Mouse (Mus musculus) kidney, embryonic 14.5 days (tissue): ENCODE measurements around the gene Elmo2. TPM values are rescaled to one million over a fixed set of nuclear protein-coding genes. Genes with fewer than 3 reads are reported as not detected.

Source experiments
- ATAC-seq: fragments of 200-750 bp; cut with Nextera tagmentation; 2 replicates; pipeline ENCODE4 v1.8.0; 2017; ENCODE audit warnings: moderate number of reproducible peaks, mild to moderate bottlenecking, moderate TSS enrichment, moderate library complexity; ENCODE audit not compliant: low FRiP score, low TSS enrichment
- H3K27ac ChIP-seq: fragments of 300-500 bp; sonication (generic); 2 replicates; pipeline ENCODE4 v1.5.1; 2014; ENCODE audit warnings: low read depth, mild to moderate bottlenecking, low read length, moderate library complexity, mixed read lengths
- H3K27me3 ChIP-seq: fragments of 300-500 bp; sonication (generic); 2 replicates; pipeline ENCODE4 v1.6.1; 2014; ENCODE audit warnings: mild to moderate bottlenecking, low read length; ENCODE audit not compliant: control insufficient read depth, insufficient read depth
- H3K36me3 ChIP-seq: fragments of 300-500 bp; sonication (generic); 2 replicates; pipeline ENCODE4 v1.6.1; 2014; ENCODE audit warnings: low read length, mixed read lengths; ENCODE audit not compliant: control insufficient read depth, insufficient read depth
- H3K4me1 ChIP-seq: fragments of 300-500 bp; sonication (generic); 2 replicates; pipeline ENCODE4 v1.6.1; 2014; ENCODE audit warnings: low read length, mixed read lengths; ENCODE audit not compliant: control insufficient read depth, insufficient read depth
- H3K4me2 ChIP-seq: fragments of 300-500 bp; sonication (generic); replicated peaks from 2 replicates; pipeline ENCODE4 v1.6.1; 2014; ENCODE audit warnings: low read depth, mild to moderate bottlenecking, low read length
- H3K4me3 ChIP-seq: fragments of 300-500 bp; sonication (generic); 2 replicates; pipeline ENCODE4 v1.5.1; 2014; ENCODE audit warnings: mild to moderate bottlenecking, low read length
- H3K9ac ChIP-seq: fragments of 300-500 bp; sonication (generic); 2 replicates; pipeline ENCODE4 v1.6.1; 2014; ENCODE audit warnings: low read depth, mild to moderate bottlenecking, low read length, moderate library complexity
- H3K9me3 ChIP-seq: fragments of 300-500 bp; sonication (generic); 2 replicates; pipeline ENCODE4 v1.6.1; 2016; ENCODE audit warnings: low read length; ENCODE audit not compliant: control insufficient read depth
- WGBS: fragments of 180-500 bp; shearing (Covaris S2); extraction: QIAGEN DNeasy Blood & Tissue Kit; methylation state at CpG from one replicate; pipeline ENCODE4 v1.1.7; 2014; 5-methylcytosine and 5-hydroxymethylcytosine counted together
- polyA plus RNA-seq: library from polyadenylated mRNA; unstranded; fragments of >200 nt; fragmentation: Nextera tagmentation; extraction: Ambion mirVana; gene quantifications from 2 replicates; pipeline ENCODE4 v1.2.1, GENCODE M21; 2014

Elmo2 gene
- polyA plus RNA-seq, 1 experiment from 2014 or later: 84.1 TPM

GRCm38 (mm10) chr2:165238416-165239145 is 87.7 kb downstream of the Elmo2 start:
- 3% methylated on average over 12 of the region's 12 CpGs for WGBS
- Histone ChIP-seq H3K4me1 (peaks cover 21% of the 10 kb centered on the region; the same call in 1 of the 2 replicates), H3K36me3 (no peaks in the 10 kb centered on the region), H3K9ac (no peak overlapping the region), H3K9me3 (no peaks in the 10 kb centered on the region), H3K27ac (no peak overlapping the region), H3K4me3 (no peak overlapping the region), H3K27me3 (peaks cover 85% of the 10 kb centered on the region), H3K4me2 (no peak overlapping the region)
- no peak for ATAC-seq

Other genes with a start within 250 kb of the Elmo2 start
- not detected in 2 replicates for gene 1700025C18Rik, start 235.7 kb downstream of the Elmo2 start, polyA plus RNA-seq
- gene Cdh22, start 91.6 kb downstream of the Elmo2 start, polyA plus RNA-seq: 0.74 and 1.2 TPM in 2 replicates
- gene Slc35c2, start 38.6 kb downstream of the Elmo2 start, polyA plus RNA-seq: 35.4 and 54.1 TPM in 2 replicates
- gene Zfp663, start 42.2 kb upstream of the Elmo2 start, polyA plus RNA-seq: 0.67 and 0.88 TPM in 2 replicates
- gene Zfp334, start 61.8 kb upstream of the Elmo2 start, polyA plus RNA-seq: 7.9 and 13.9 TPM in 2 replicates
- 0.07 and 0.09 TPM in 2 replicates for gene Ocstamp, start 73.9 kb upstream of the Elmo2 start, polyA plus RNA-seq
- gene Slc13a3, start 146.8 kb upstream of the Elmo2 start, polyA plus RNA-seq: 0.24 and 0.42 TPM in 2 replicates
- gene Trp53rka, start 166.8 kb upstream of the Elmo2 start, polyA plus RNA-seq: 27.0 and 42.5 TPM in 2 replicates
- 3.0 and 6.9 TPM in 2 replicates for gene Slc2a10, start 177.3 kb upstream of the Elmo2 start, polyA plus RNA-seq